Mouse (Mus musculus) layer of hippocampus, adult 9-10 months (tissue): ENCODE data around the gene Pcbd2.

Experiments
- DNase-seq: peaks from one replicate; pipeline ENCODE4 v3.0.0; 2022; ENCODE audit warnings: low spot score

The Pcbd2 gene

GRCm38 (mm10) chr13:55733628-55734502 lies 6.7 kb downstream of the Pcbd2 start:
- DNase-seq, result no peak

- DNase-seq, result no peak
Measured at GRCm38 (mm10) chr13:55737885-55738284, 10.7 kb downstream of the Pcbd2 start.

GRCm38 (mm10) chr13:55742306-55742705 lies 15.1 kb downstream of the Pcbd2 start:
- no peak for DNase-seq

GRCm38 (mm10) chr13:55754380-55754779 lies 27.2 kb downstream of the Pcbd2 start:
- no peak for DNase-seq

- DNase-seq, result no peak
Measured at GRCm38 (mm10) chr13:55756789-55757188, 29.6 kb downstream of the Pcbd2 start.

GRCm38 (mm10) chr13:55757645-55758044 lies 30.5 kb downstream of the Pcbd2 start:
- no peak for DNase-seq

GRCm38 (mm10) chr13:55760576-55760975 lies 33.4 kb downstream of the Pcbd2 start:
- DNase-seq, result no peak

GRCm38 (mm10) chr13:55761486-55761885 lies 34.3 kb downstream of the Pcbd2 start:
- DNase-seq, result no peak

- no peak for DNase-seq
Measured at GRCm38 (mm10) chr13:55774352-55774751, 47.2 kb downstream of the Pcbd2 start.

- DNase-seq, result no peak
Measured at GRCm38 (mm10) chr13:55775056-55775455, 47.9 kb downstream of the Pcbd2 start.

- DNase-seq, result no peak
Measured at GRCm38 (mm10) chr13:55784268-55784667, 57.1 kb downstream of the Pcbd2 start, which contains the start of gene Catsper3. Gene Catsper3, plus strand, starts transcription at chr13:55784568.

- no peak for DNase-seq
Measured at GRCm38 (mm10) chr13:55786120-55786519, 59.0 kb downstream of the Pcbd2 start.

- DNase-seq, result no peak
Measured at GRCm38 (mm10) chr13:55801246-55801645, 74.1 kb downstream of the Pcbd2 start.

GRCm38 (mm10) chr13:55803973-55804372 lies 76.8 kb downstream of the Pcbd2 start:
- DNase-seq, result no peak

GRCm38 (mm10) chr13:55809041-55809623 lies 82.0 kb downstream of the Pcbd2 start:
- no peak for DNase-seq

GRCm38 (mm10) chr13:55809707-55810106 lies 82.5 kb downstream of the Pcbd2 start:
- DNase-seq, result no peak

- DNase-seq, result no peak
Measured at GRCm38 (mm10) chr13:55810947-55811346, 83.8 kb downstream of the Pcbd2 start.

- DNase-seq, result no peak
Measured at GRCm38 (mm10) chr13:55813490-55814016, 86.4 kb downstream of the Pcbd2 start.

GRCm38 (mm10) chr13:55814834-55815233 lies 87.7 kb downstream of the Pcbd2 start:
- DNase-seq, result no peak

- no peak for DNase-seq
Measured at GRCm38 (mm10) chr13:55822499-55822898, 95.3 kb downstream of the Pcbd2 start.

GRCm38 (mm10) chr13:55824151-55824945 lies 97.2 kb downstream of the Pcbd2 start:
- DNase-seq, result no peak

- no peak for DNase-seq
Measured at GRCm38 (mm10) chr13:55825245-55825681, 98.1 kb downstream of the Pcbd2 start.
